Mouse (Mus musculus): ENCODE results near the gene Tmod1. TPM values are rescaled to one million over a fixed set of nuclear protein-coding genes. Genes with fewer than 3 reads are reported as not detected.

Tmod1 gene
- polyA plus RNA-seq, 2 experiments = 32.2 to 41.7 TPM

GRCm38 (mm10) chr4:46137629-46138286 is 99.0 kb downstream of the Tmod1 start:
- H3K4me2 ChIP-seq (ENCODE audit: low read depth) = peak overlapping the region; percentile 97
- ATAC-seq (ENCODE audit: insufficient read depth) (peak; percentile 53), DNase-seq (ENCODE audit: low read depth in 3 of 3, low spot score in 3 of 3) (peak in 2 of 3 experiments; percentile 10 to 32)
- peak overlapping the region; percentile 96 to 100 for H3K4me3 ChIP-seq (ENCODE audit: insufficient read depth in 1 of 2, low read depth in 2 of 2, low read length in 2 of 2)
- no peaks in the 10 kb centered on the region for H3K27me3 ChIP-seq (ENCODE audit: control insufficient read depth, insufficient read depth, low read length)
- no peaks in the 10 kb centered on the region; the same call in none of the 2 replicates for H3K36me3 ChIP-seq (replicated peaks; ENCODE audit: control insufficient read depth, insufficient read depth, low read depth)
- peak overlapping the region; percentile 96 for H3K9ac ChIP-seq (replicated peaks)
- peak overlapping the region; percentile 5 for H3K27ac ChIP-seq
- peaks cover 10 to 14% of the 10 kb centered on the region in 2 experiments for H3K4me1 ChIP-seq (replicated peaks; ENCODE audit: control insufficient read depth in 2 of 2, insufficient read depth in 2 of 2, low read length in 1 of 2)
- TF ChIP-seq EP300 (IDR thresholded peaks at IDR 0.05; ENCODE audit: low read depth) = no peak
- no peak for TF ChIP-seq CTCF (IDR thresholded peaks at IDR 0.05; ENCODE audit: low read depth)
- 6% methylated on average over 17 of the region's 17 CpGs for WGBS (ENCODE audit: insufficient replicate concordance)
- H3K9me3 ChIP-seq (ENCODE audit: control insufficient read depth, low read length) = no peaks in the 10 kb centered on the region

- peak within 1 kb of the TSS; percentile 96 for H3K9ac ChIP-seq (replicated peaks)
- H3K36me3 ChIP-seq (replicated peaks; ENCODE audit: control insufficient read depth, insufficient read depth, low read depth) = no peaks in the 10 kb centered on the region; the same call in none of the 2 replicates
- under 1% methylated on average over 90 of the region's 90 CpGs for WGBS (ENCODE audit: insufficient replicate concordance)
- H3K27me3 ChIP-seq (ENCODE audit: control insufficient read depth, insufficient read depth, low read length) = no peaks in the 10 kb centered on the region
- TF ChIP-seq CTCF (IDR thresholded peaks at IDR 0.05; ENCODE audit: low read depth) = no peak
- no peak for TF ChIP-seq EP300 (IDR thresholded peaks at IDR 0.05; ENCODE audit: low read depth)
- peak within 1 kb of the TSS; percentile 97 for H3K4me2 ChIP-seq (ENCODE audit: low read depth)
- peak; percentile 81 to 88 (median 82) for DNase-seq (ENCODE audit: low read depth in 3 of 3, low spot score in 3 of 3)
- H3K4me1 ChIP-seq (replicated peaks; ENCODE audit: control insufficient read depth in 2 of 2, insufficient read depth in 2 of 2, low read length in 1 of 2) = peaks cover 10 to 14% of the 10 kb centered on the region in 2 experiments
- H3K4me3 ChIP-seq (ENCODE audit: insufficient read depth in 1 of 2, low read depth in 2 of 2, low read length in 2 of 2) = peak within 1 kb of the TSS; percentile 96 to 100
- peak; percentile 91 for ATAC-seq (ENCODE audit: insufficient read depth)
- H3K9me3 ChIP-seq (ENCODE audit: control insufficient read depth, low read length) = no peaks in the 10 kb centered on the region
- peak within 1 kb of the TSS; percentile 74 for H3K27ac ChIP-seq
Measured at GRCm38 (mm10) chr4:46138287-46139222, 99.8 kb downstream of the Tmod1 start, which contains the start of the genes Ncbp1 and Tstd2. Gene Ncbp1, plus strand, starts transcription at chr4:46138613. Gene Tstd2, minus strand, starts transcription at chr4:46138694.

DNA sequence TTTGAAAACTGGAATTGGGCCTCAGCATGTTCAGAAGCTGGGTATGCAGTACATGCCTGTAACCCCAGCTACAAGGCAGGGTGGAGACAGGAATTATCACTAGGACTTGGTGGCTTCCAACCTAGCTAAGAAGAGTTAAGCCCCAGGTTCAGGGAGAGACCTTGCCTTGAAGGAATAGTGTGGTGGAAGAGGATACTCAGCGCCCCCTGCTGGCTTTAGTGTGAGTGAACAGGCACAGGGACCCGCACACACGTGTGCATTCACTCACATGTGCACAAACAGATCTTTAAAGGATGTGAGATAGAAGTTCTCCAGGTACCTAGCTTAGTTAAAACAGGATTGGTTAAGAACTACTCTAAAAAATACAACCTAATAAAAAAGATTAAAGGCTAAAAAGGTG is 105.6 kb downstream of the Tmod1 start:
- H3K27ac ChIP-seq = no peak overlapping the region
- ATAC-seq (ENCODE audit: insufficient read depth) (no peak), DNase-seq (ENCODE audit: low read depth in 3 of 3, low spot score in 3 of 3) (peak in 2 of 3 experiments; percentile 23 to 31)
- no peak overlapping the region for H3K4me2 ChIP-seq (ENCODE audit: low read depth)
- no peaks in the 10 kb centered on the region for H3K27me3 ChIP-seq (ENCODE audit: control insufficient read depth, insufficient read depth, low read length)
- peaks cover 6% of the 10 kb centered on the region for H3K36me3 ChIP-seq (replicated peaks; ENCODE audit: control insufficient read depth, insufficient read depth, low read depth)
- peaks cover 5 to 9% of the 10 kb centered on the region in 2 experiments for H3K4me1 ChIP-seq (replicated peaks; ENCODE audit: control insufficient read depth in 2 of 2, insufficient read depth in 2 of 2, low read length in 1 of 2)
- TF ChIP-seq CTCF (IDR thresholded peaks at IDR 0.05; ENCODE audit: low read depth) (peak; percentile 79), EP300 (IDR thresholded peaks at IDR 0.05; ENCODE audit: low read depth) (no peak)
- no peak overlapping the region for H3K4me3 ChIP-seq (ENCODE audit: insufficient read depth in 1 of 2, low read depth in 2 of 2, low read length in 2 of 2)
- 68% methylated on average over 3 of the region's 3 CpGs for WGBS (ENCODE audit: insufficient replicate concordance)
- no peak overlapping the region for H3K9ac ChIP-seq (replicated peaks)
- no peaks in the 10 kb centered on the region for H3K9me3 ChIP-seq (ENCODE audit: control insufficient read depth, low read length)

GRCm38 (mm10) chr4:46146881-46147280 is 108.1 kb downstream of the Tmod1 start:
- Histone ChIP-seq H3K4me3 (ENCODE audit: insufficient read depth in 1 of 2, low read depth in 2 of 2, low read length in 2 of 2) (no peak overlapping the region), H3K9me3 (ENCODE audit: control insufficient read depth, low read length) (no peaks in the 10 kb centered on the region), H3K36me3 (replicated peaks; ENCODE audit: control insufficient read depth, insufficient read depth, low read depth) (peaks cover 21% of the 10 kb centered on the region), H3K27me3 (ENCODE audit: control insufficient read depth, insufficient read depth, low read length) (no peaks in the 10 kb centered on the region), H3K4me2 (ENCODE audit: low read depth) (no peak overlapping the region), H3K27ac (no peak overlapping the region), H3K4me1 (replicated peaks; ENCODE audit: control insufficient read depth in 2 of 2, insufficient read depth in 2 of 2, low read length in 1 of 2) (no peaks in the 10 kb centered on the region), H3K9ac (replicated peaks) (no peak overlapping the region)
- WGBS (ENCODE audit: insufficient replicate concordance) = 84% methylated on average over 1 of the region's 1 CpGs
- TF ChIP-seq CTCF (IDR thresholded peaks at IDR 0.05; ENCODE audit: low read depth) (no peak), EP300 (IDR thresholded peaks at IDR 0.05; ENCODE audit: low read depth) (no peak)
- no peak for ATAC-seq (ENCODE audit: insufficient read depth)
- DNase-seq (ENCODE audit: low read depth in 3 of 3, low spot score in 3 of 3) = no peak
